Mouse (Mus musculus) adrenal gland, adult 18-20 months (tissue): Measurements from ENCODE around the gene P2ry14. TPM values are rescaled to one million over a fixed set of nuclear protein-coding genes. Genes with fewer than 3 reads are reported as not detected.
A peak's percentile ranks its signal among the peaks of the same experiment; 100 is the strongest.
"Not testable (repeated sequence)": the region's sequence is repeated elsewhere in the genome, so short reads cannot be mapped to it uniquely, and the experiment has no call there.

Source experiments
- DNase-seq, 2 experiments: peaks; one replicate each; pipeline ENCODE4 v3.0.0; 2021 to 2022; ENCODE audit warnings: low spot score in 2 of 2
- total RNA-seq, 2 experiments: library from RNA; stranded (reverse); gene quantifications; 1 replicate in 1 of 2; 2 replicates in 1 of 2; pipeline ENCODE4 v1.2.3; 2021

Gene P2ry14
- total RNA-seq, 2 experiments from 2014 or later, result 17.2 to 17.9 TPM

DNA sequence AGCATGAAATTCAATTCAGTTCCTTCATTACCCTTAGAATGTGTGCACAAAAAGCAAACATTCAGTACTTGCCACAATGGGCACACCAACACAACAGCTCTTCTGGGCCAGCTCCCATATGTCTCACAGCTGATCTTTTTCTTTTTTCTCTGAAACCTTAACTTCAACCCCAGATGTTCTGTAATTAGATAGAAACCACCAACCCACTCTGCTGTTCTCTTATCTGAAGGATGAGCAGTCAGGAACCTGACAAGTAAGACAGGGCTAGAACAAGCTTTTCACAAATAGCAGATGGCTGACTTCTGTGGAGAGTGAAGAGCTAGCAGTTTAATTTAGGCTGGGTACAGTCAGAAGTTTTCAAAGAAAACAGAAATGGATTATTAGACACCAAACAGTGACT is 3.8 kb downstream of the P2ry14 start:
- DNase-seq, result no peak

GRCm38 (mm10) chr3:59145194-59145593 is 8.2 kb downstream of the P2ry14 start:
- DNase-seq, result no peak

GRCm38 (mm10) chr3:59141507-59142305 is 11.7 kb downstream of the P2ry14 start:
- no peak for DNase-seq

DNA sequence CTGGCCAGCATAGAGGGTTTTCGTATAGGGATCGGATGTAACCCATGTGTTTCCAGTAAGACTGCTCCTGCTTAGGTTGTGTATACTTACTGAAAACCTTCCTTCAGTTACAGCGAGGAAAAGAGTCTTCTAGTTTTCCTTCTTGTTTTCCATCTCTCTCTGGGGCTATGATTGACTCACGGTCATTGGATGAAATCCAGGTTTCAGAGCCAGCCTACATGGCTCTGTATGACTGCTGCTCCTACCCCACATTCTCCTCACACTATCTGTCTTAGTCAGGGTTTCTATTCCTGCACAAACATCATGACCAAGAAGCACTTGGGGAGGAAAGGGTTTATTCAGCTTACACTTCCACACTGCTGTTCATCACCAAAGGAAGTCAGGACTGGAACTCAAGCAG is 12.5 kb downstream of the P2ry14 start:
- not testable (repeated sequence) for DNase-seq

GRCm38 (mm10) chr3:59140115-59140514 is 13.3 kb downstream of the P2ry14 start:
- no peak for DNase-seq

DNA sequence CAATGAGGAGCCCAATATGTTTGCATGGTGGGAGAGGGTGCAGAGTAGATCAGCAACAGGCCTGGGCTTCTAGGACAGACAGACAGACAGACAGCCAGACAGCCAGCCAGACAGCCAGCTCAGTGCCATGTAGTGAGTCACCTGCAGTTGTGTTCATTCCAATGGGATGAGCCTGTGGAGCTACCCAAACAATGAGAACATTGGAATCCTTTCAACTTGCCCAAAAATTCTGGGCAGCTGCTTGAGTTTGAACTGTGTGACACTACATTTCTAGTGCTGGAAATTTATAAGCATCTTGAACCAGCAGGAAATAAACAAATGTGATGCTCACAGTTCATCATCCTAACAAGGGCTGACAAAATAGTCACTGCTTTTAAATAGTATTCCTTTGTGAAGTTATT is 13.8 kb downstream of the P2ry14 start:
- no peak for DNase-seq

DNA sequence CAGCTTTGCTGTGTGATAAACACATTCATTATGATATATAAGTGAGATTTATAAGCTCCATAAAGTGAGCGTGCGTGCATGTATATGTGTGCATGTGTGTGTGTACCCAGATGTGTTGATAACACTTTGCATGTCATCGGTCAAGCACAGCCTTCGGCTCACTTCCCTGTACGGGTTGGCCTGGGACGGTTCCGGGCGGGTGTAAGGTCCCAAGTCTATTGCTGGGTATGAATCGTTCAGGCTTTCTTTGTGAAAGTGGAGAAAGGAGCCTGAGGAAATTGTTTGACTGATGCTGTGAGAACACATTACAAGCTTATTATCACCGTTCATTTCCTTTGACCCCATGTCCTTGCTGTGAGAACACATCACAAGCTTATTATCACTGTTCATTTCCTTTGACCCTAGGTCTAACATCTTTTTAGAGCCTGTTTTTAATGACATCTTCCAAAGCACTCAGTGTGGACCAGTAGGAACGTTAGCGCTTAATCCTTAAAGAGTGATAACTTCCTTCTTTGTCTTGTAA is 14.4 kb downstream of the P2ry14 start:
- DNase-seq, result no peak

- DNase-seq, result no peak
Measured at GRCm38 (mm10) chr3:59135911-59136653, 17.3 kb downstream of the P2ry14 start.

GRCm38 (mm10) chr3:59133189-59133588 is 20.2 kb downstream of the P2ry14 start:
- no peak for DNase-seq

DNA sequence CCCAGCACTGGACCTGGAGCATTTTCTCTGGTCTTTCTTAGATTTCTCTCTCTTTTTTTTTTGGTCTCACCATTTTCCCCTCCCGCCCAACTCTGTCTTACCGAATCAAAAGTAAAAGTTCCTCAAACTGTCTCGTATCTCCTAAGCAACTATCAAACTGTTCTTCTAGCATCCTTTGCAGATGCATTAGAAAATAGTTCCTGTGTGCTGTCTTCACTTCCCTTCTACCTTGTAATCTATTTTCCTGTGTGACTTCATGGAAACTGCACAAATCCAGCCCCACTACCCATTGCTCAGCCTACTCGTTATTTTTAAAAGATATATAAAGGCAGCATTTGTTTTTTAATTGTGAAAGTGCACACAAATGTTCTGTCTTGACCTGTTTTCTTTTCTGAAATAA is 21.5 kb downstream of the P2ry14 start:
- no peak for DNase-seq

GRCm38 (mm10) chr3:59131081-59131480 is 22.3 kb downstream of the P2ry14 start:
- DNase-seq, result no peak

GRCm38 (mm10) chr3:59130431-59130830 is 23.0 kb downstream of the P2ry14 start:
- peak; percentile 36 to 39 for DNase-seq

DNA sequence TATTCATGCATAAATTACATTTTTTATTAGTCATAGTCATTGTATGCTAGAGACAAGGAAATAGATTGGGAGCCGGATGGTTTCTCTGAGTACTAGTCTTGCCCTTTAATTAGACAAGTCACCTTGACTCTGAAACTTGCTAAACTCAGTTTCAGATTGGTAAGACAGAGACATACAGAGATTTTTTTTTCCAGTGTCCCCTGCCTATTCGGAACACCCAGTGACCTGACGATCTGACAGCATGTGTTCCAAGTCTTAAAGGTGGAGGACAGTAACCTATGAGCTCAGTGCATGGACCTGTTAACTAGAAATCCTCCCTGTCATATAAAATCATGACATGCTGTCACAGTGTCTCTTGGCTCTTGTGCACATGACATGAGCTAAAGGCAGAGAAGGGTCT is 23.9 kb downstream of the P2ry14 start:
- no peak for DNase-seq

DNA sequence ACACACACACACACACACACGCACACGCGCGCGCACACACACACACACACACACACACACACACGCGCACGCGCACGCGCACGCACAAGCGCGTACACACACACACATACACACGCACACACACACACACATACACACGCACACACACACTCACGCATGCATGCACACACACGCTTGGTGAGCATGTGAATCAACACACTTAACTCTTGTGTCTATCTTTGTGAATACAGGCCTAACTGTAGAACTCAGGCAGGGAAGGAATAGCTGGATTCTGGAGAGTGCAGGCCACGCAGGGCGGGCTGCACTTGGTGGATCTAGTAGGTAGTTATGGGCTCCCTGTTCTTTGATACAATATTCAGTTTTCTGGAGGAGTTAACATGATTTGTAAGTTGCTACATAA is 24.7 kb downstream of the P2ry14 start:
- DNase-seq, result no peak

DNA sequence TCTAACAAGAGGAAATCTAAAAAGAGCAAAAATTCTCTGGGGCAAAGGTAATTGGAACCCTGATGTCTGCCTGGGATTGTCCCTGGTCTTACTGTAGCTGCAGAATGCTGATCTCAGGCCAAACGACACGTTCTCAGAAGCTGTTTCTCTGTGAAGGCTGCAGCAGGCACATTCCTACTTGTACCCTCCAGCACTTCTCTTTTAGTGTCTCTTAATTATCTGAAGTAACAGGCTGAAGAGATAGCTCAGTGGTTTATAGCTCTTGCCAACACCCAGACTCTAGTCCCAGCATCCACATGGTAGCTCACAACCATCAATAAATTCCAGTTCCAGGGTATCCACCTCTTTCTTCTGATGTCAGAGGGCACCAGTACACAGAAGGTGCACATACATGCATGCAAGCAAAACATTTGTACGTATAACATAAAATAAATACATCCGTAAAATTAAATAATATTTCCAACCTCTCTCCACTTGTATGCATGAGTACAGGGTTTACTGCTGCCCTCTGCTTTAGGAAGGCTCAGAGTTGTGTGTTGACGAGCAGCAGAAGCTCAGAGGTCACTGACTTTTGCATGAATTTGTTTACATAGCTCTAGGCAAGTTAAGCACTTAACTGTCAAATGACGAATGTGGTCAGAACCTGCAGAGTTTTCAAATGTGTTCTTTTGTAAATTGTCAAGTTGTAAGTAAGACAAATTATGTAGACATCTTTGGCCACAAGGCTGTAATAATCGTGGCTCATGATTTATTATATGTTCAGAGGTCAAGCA is 27.4 kb downstream of the P2ry14 start:
- no peak for DNase-seq

DNA sequence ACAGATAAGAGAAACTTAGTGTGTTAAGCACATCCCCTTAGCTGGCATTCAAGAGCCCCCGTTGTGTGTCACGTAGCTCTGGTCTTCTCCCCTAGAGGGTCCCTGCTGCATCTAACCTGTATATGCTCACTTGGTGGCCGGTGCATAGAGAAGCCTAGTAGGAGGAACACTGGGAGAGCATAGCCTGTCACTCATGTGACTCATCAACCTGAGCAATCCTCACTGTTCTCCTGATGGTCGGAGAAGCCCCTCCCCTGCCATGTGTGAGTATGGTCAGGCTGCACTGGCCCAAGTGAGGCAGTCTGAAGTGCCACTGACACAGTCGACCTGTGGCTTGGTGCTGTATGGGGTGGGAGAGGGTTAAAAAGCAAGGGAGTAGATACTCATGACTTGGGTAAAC is 28.4 kb downstream of the P2ry14 start:
- DNase-seq, result no peak

DNA sequence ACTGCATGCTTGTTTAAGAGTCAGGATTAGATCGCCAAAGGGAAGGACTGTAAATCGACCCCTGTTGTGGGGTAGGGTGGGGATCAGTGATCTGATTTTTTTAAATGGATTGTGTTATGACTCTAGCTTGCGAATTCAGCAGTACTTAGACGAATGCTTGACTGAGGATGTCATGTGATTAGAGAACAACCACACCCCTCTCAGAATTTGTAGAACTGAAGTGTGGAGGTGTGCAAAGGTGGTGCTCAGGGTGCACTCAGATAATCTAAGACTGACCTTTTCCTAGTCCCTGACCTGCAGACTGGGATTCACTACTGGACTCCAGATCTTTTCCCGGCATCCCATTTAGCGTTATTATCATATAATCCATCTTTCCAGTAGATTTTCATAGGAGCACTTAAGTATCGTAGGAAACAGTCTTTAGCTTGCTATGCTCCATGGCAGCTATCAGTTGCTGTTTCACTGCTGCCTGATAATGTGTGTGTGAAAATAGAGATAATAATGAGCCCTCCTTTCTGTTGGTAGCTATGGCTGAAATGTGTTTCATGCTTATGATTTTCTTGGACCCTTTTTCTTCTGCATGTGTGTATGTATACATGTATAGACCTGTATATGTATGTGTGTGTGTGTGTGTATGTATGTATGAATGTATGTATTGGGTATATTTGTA is 31.5 kb downstream of the P2ry14 start:
- no peak for DNase-seq

GRCm38 (mm10) chr3:59121067-59121730 is 32.2 kb downstream of the P2ry14 start:
- DNase-seq, result no peak

- DNase-seq, result no peak
Measured at GRCm38 (mm10) chr3:59113973-59114517, 39.4 kb downstream of the P2ry14 start.

DNA sequence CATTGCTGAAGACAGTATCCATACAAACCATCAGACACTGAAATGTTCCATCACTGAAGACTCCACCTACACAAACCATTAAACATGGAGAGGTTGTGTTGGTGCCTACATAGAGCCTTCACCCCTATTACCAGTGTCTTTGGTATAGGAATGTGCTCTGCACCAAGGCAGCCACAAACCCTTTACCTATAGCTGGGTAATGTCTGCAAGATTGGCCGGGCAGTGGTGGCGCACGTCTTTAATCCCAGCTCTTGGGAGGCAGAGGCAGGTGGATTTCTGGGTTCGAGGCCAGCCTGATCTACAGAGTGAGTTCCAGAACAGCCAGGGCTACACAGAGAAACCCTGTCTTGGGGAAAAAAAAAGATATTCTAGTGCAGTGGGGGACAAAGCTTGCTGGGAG is 40.1 kb downstream of the P2ry14 start:
- not testable (repeated sequence) for DNase-seq
